Mouse (Mus musculus): ENCODE measurements at regions not wholly inside any gene's neighbourhood (a gene's known extent, or its start where the extent isn't known, plus 50 kb on each side); places are given as distances from the start of the nearest gene placed in this dataset.

DNA sequence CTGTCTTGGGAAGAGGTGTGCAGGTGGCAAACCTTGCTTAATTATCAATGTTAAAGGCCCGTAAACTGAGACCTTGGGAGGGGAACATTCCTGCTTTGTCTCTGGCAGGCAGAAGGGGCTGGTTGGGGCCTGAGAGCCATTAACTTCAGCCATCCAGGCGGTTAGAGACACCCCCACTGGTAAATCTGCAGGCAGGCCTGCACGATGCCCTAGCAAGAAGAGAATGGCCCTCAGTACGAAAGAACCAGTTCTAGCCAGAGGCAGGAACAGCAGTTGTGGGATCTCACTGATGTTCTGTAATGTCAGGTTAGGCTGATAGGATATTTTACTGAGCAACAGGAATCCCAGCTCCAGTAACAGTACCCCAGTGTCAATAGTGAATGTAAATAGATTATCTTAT, 70.5 kb downstream of the Apip start:
- H3K4me1 ChIP-seq (ENCODE audit: control insufficient read depth in 1 of 2, insufficient read depth in 2 of 2) = peaks cover 4 to 32% of the 10 kb centered on the region in 2 experiments; a peak in 3 of 4 replicates

DNA sequence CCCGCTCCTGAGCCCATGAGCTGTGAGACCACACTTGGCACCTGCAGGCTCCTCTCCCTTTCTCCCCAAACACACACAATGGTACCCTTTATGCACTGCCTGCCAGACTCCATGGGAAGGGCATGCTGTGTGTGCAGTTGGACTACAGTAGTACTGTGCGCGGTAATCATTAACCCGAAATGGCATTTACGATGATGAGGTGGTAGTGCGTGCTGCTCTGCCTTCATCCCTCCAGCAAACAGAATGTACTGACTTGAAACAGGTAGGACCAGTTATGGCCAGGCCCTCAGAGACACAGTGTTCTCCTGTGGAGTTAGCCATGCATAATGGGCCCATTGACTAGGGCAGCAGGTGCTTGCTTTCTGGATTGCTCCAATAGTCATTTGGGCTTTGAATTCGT, 70.9 kb downstream of the Apip start:
- Histone ChIP-seq H3K27me3 (replicated peaks) (no peaks in the 10 kb centered on the region), H3K27ac (ENCODE audit: insufficient read depth, low read depth) (no peak overlapping the region), H3K9ac (ENCODE audit: insufficient read depth, low read depth) (no peak overlapping the region), H3K79me2 (replicated peaks; ENCODE audit: control insufficient read depth, extremely low read depth, insufficient read depth, poor library complexity, severe bottlenecking) (no peaks in the 10 kb centered on the region), H3K4me1 (ENCODE audit: control insufficient read depth in 1 of 2, insufficient read depth in 2 of 2) (peaks cover 4 to 28% of the 10 kb centered on the region in 2 experiments; a peak in 3 of 4 replicates), H3K36me3 (replicated peaks in 1 of 2; ENCODE audit: control insufficient read depth in 1 of 2, insufficient read depth in 1 of 2, low read length in 1 of 2) (no peaks in the 10 kb centered on the region), H3K9me3 (replicated peaks; ENCODE audit: low read length) (no peaks in the 10 kb centered on the region), H3K4me2 (ENCODE audit: insufficient read depth, low read depth, poor library complexity, severe bottlenecking) (no peak overlapping the region), H3K4me3 (replicated peaks in 1 of 3; ENCODE audit: low read depth in 2 of 3, low read length in 2 of 3, poor library complexity in 1 of 3) (no peak overlapping the region)
- no peak for TF ChIP-seq MAZ (IDR thresholded peaks at IDR 0.05; ENCODE audit: low read depth, low read length)
- no peak for TF ChIP-seq JUN (IDR thresholded peaks at IDR 0.05; ENCODE audit: insufficient read depth, low read depth, low read length)
- TF ChIP-seq NELFE (IDR thresholded peaks at IDR 0.05; ENCODE audit: low read depth, low read length) = no peak
- no peak for TF ChIP-seq RCOR1 (conservative IDR thresholded peaks at IDR 0.05; ENCODE audit: low read depth, low read length)
- TF ChIP-seq POLR2AphosphoS2 (IDR thresholded peaks at IDR 0.05; ENCODE audit: low read depth, low read length) = no peak
- TF ChIP-seq JUND (conservative IDR thresholded peaks at IDR 0.05; ENCODE audit: low read depth, low read length) = no peak
- no peak for TF ChIP-seq USF1 (IDR thresholded peaks at IDR 0.05; ENCODE audit: low read depth, low read length)
- no peak for TF ChIP-seq UBTF (IDR thresholded peaks at IDR 0.05; ENCODE audit: low read depth, low read length)
- no peak for TF ChIP-seq BHLHE40 (IDR thresholded peaks at IDR 0.05; ENCODE audit: low read depth, low read length)
- no peak for TF ChIP-seq ETS1 (conservative IDR thresholded peaks at IDR 0.05; ENCODE audit: low read depth, low read length)
- TF ChIP-seq CHD1 (IDR thresholded peaks at IDR 0.05; ENCODE audit: low read depth, low read length) = no peak
- no peak for TF ChIP-seq SIN3A (IDR thresholded peaks at IDR 0.05; ENCODE audit: low read length)
- TF ChIP-seq HCFC1 (IDR thresholded peaks at IDR 0.05; ENCODE audit: low read depth, low read length) = no peak
- no peak for TF ChIP-seq ZC3H11A (IDR thresholded peaks at IDR 0.05; ENCODE audit: low read depth, low read length)
- no peak for TF ChIP-seq ZNF384 (IDR thresholded peaks at IDR 0.05; ENCODE audit: low read depth, low read length)
- no peak for TF ChIP-seq TBP (conservative IDR thresholded peaks at IDR 0.05; ENCODE audit: low read depth, low read length)
- no peak for TF ChIP-seq CHD2 (IDR thresholded peaks at IDR 0.05; ENCODE audit: low read length)
- TF ChIP-seq MYC (IDR thresholded peaks at IDR 0.05; ENCODE audit: low read depth, low read length) = no peak
- TF ChIP-seq IRF4 (IDR thresholded peaks at IDR 0.05; ENCODE audit: low read depth, low read length) = no peak
- in situ Hi-C loops (cut with MboI; ENCODE audit: low pct_ligation_motif_present, low pct_unique_long_range_greater_than_20kb, low sequenced_read_pairs) (no loop called here), dilution Hi-C loops (cut with MboI; ENCODE audit: extremely low pct_ligation_motif_present, extremely low pct_unique_long_range_greater_than_20kb, low sequenced_read_pairs) (no loop called here)
- DNase-seq (ENCODE audit: extremely low read depth) = no peak

More for the DNA sequence above, 70.5 kb downstream of the Apip start:
- Histone ChIP-seq H3K4me2 (ENCODE audit: insufficient read depth, low read depth, poor library complexity, severe bottlenecking) (no peak overlapping the region), H3K27ac (ENCODE audit: insufficient read depth, low read depth) (no peak overlapping the region), H3K79me2 (replicated peaks; ENCODE audit: control insufficient read depth, extremely low read depth, insufficient read depth, poor library complexity, severe bottlenecking) (no peaks in the 10 kb centered on the region), H3K9ac (ENCODE audit: insufficient read depth, low read depth) (no peak overlapping the region), H3K27me3 (replicated peaks) (no peaks in the 10 kb centered on the region), H3K9me3 (replicated peaks; ENCODE audit: low read length) (no peaks in the 10 kb centered on the region), H3K36me3 (replicated peaks in 1 of 2; ENCODE audit: control insufficient read depth in 1 of 2, insufficient read depth in 1 of 2, low read length in 1 of 2) (no peaks in the 10 kb centered on the region), H3K4me3 (replicated peaks in 1 of 3; ENCODE audit: low read depth in 2 of 3, low read length in 2 of 3, poor library complexity in 1 of 3) (no peak overlapping the region)
- in situ Hi-C loops (cut with MboI; ENCODE audit: low pct_ligation_motif_present, low pct_unique_long_range_greater_than_20kb, low sequenced_read_pairs) (no loop called here), dilution Hi-C loops (cut with MboI; ENCODE audit: extremely low pct_ligation_motif_present, extremely low pct_unique_long_range_greater_than_20kb, low sequenced_read_pairs) (no loop called here)
- TF ChIP-seq USF1 (IDR thresholded peaks at IDR 0.05; ENCODE audit: low read depth, low read length) (no peak), RCOR1 (conservative IDR thresholded peaks at IDR 0.05; ENCODE audit: low read depth, low read length) (no peak), HCFC1 (IDR thresholded peaks at IDR 0.05; ENCODE audit: low read depth, low read length) (no peak)
- no peak for DNase-seq (ENCODE audit: extremely low read depth)

Measured in CH12.LX (cell line).